Mouse (Mus musculus): ENCODE measurements at regions not wholly inside any gene's neighbourhood (a gene's known extent, or its start where the extent isn't known, plus 50 kb on each side); places are given as distances from the start of the nearest gene placed in this dataset.

GRCm38 (mm10) chr15:27013906-27014658 is 118.7 kb upstream of the Fbxl7 start:
- DNase-seq (ENCODE audit: low spot score): no peak
- Histone ChIP-seq H3K27ac (ENCODE audit: low read depth) (no peak overlapping the region), H3K4me2 (ENCODE audit: low read depth, low read length) (no peak overlapping the region), H3K9ac (replicated peaks; ENCODE audit: low read depth, low read length) (no peak overlapping the region), H3K36me3 (replicated peaks; ENCODE audit: control insufficient read depth, insufficient read depth, low read length) (no peaks in the 10 kb centered on the region), H3K4me3 (ENCODE audit: low read depth, low read length) (no peak overlapping the region), H3K4me1 (ENCODE audit: control insufficient read depth, insufficient read depth) (0 out of 2 replicates have a peak, but pooled peaks cover 1% of the 10 kb centered on the region), H3K27me3 (ENCODE audit: control insufficient read depth, insufficient read depth, low read length) (no peaks in the 10 kb centered on the region), H3K9me3 (replicated peaks; ENCODE audit: control insufficient read depth, low read length) (no peaks in the 10 kb centered on the region)
- WGBS: 63% methylated on average over 4 of the region's 4 CpGs
- no peak for TF ChIP-seq CTCF (IDR thresholded peaks at IDR 0.05; ENCODE audit: low read depth)
- no peak for TF ChIP-seq EP300 (IDR thresholded peaks at IDR 0.05; ENCODE audit: low read depth)
- no peak for ATAC-seq (ENCODE audit: insufficient read depth, low read depth)

- no peak overlapping the region for H3K4me3 ChIP-seq (ENCODE audit: low read depth, low read length)
- no peak overlapping the region for H3K4me2 ChIP-seq (ENCODE audit: low read depth, low read length)
- DNase-seq (ENCODE audit: low spot score) (no peak), ATAC-seq (ENCODE audit: insufficient read depth, low read depth) (no peak)
- WGBS: 30% methylated on average over 1 of the region's 1 CpGs
- H3K27ac ChIP-seq (ENCODE audit: low read depth): no peak overlapping the region
- no peak overlapping the region for H3K9ac ChIP-seq (replicated peaks; ENCODE audit: low read depth, low read length)
- H3K36me3 ChIP-seq (replicated peaks; ENCODE audit: control insufficient read depth, insufficient read depth, low read length): no peaks in the 10 kb centered on the region
- H3K9me3 ChIP-seq (replicated peaks; ENCODE audit: control insufficient read depth, low read length): no peaks in the 10 kb centered on the region
- TF ChIP-seq CTCF (IDR thresholded peaks at IDR 0.05; ENCODE audit: low read depth): no peak
- TF ChIP-seq EP300 (IDR thresholded peaks at IDR 0.05; ENCODE audit: low read depth): no peak
- no peaks in the 10 kb centered on the region for H3K27me3 ChIP-seq (ENCODE audit: control insufficient read depth, insufficient read depth, low read length)
- no peaks in the 10 kb centered on the region for H3K4me1 ChIP-seq (ENCODE audit: control insufficient read depth, insufficient read depth)
These were observed 119.2 kb upstream of the Fbxl7 start for GRCm38 (mm10) chr15:27014659-27014974.

- H3K9me3 ChIP-seq (replicated peaks; ENCODE audit: control insufficient read depth, low read length): no peaks in the 10 kb centered on the region
- H3K4me1 ChIP-seq (ENCODE audit: control insufficient read depth, insufficient read depth): no peaks in the 10 kb centered on the region
- no peaks in the 10 kb centered on the region for H3K36me3 ChIP-seq (replicated peaks; ENCODE audit: control insufficient read depth, insufficient read depth, low read length)
- no peak for DNase-seq (ENCODE audit: low spot score)
- no peaks in the 10 kb centered on the region for H3K27me3 ChIP-seq (ENCODE audit: control insufficient read depth, insufficient read depth, low read length)
- ATAC-seq (ENCODE audit: insufficient read depth, low read depth): no peak
- no peak overlapping the region for H3K27ac ChIP-seq (ENCODE audit: low read depth)
- no peak overlapping the region for H3K4me2 ChIP-seq (ENCODE audit: low read depth, low read length)
- no peak overlapping the region for H3K4me3 ChIP-seq (ENCODE audit: low read depth, low read length)
- TF ChIP-seq CTCF (IDR thresholded peaks at IDR 0.05; ENCODE audit: low read depth) (no peak), EP300 (IDR thresholded peaks at IDR 0.05; ENCODE audit: low read depth) (no peak)
- H3K9ac ChIP-seq (replicated peaks; ENCODE audit: low read depth, low read length): no peak overlapping the region
- WGBS: 64% methylated on average over 5 of the region's 5 CpGs
These were observed 125.1 kb upstream of the Fbxl7 start for GRCm38 (mm10) chr15:27020471-27020870.

GRCm38 (mm10) chr15:27033261-27033660 is 137.9 kb upstream of the Fbxl7 start:
- no peak overlapping the region for H3K4me2 ChIP-seq (ENCODE audit: low read depth, low read length)
- H3K9me3 ChIP-seq (replicated peaks; ENCODE audit: control insufficient read depth, low read length): no peaks in the 10 kb centered on the region
- 78% methylated on average over 2 of the region's 2 CpGs for WGBS
- no peaks in the 10 kb centered on the region for H3K27me3 ChIP-seq (ENCODE audit: control insufficient read depth, insufficient read depth, low read length)
- no peak overlapping the region for H3K9ac ChIP-seq (replicated peaks; ENCODE audit: low read depth, low read length)
- no peak overlapping the region for H3K4me3 ChIP-seq (ENCODE audit: low read depth, low read length)
- no peak for DNase-seq (ENCODE audit: low spot score)
- H3K4me1 ChIP-seq (ENCODE audit: control insufficient read depth, insufficient read depth): no peaks in the 10 kb centered on the region
- no peaks in the 10 kb centered on the region for H3K36me3 ChIP-seq (replicated peaks; ENCODE audit: control insufficient read depth, insufficient read depth, low read length)
- no peak for ATAC-seq (ENCODE audit: insufficient read depth, low read depth)
- TF ChIP-seq CTCF (IDR thresholded peaks at IDR 0.05; ENCODE audit: low read depth) (no peak), EP300 (IDR thresholded peaks at IDR 0.05; ENCODE audit: low read depth) (no peak)
- H3K27ac ChIP-seq (ENCODE audit: low read depth): no peak overlapping the region

GRCm38 (mm10) chr15:27043788-27044187 is 148.4 kb upstream of the Fbxl7 start:
- 67% methylated on average over 4 of the region's 4 CpGs for WGBS
- Histone ChIP-seq H3K27me3 (ENCODE audit: control insufficient read depth, insufficient read depth, low read length) (no peaks in the 10 kb centered on the region), H3K4me3 (ENCODE audit: low read depth, low read length) (no peak overlapping the region), H3K9me3 (replicated peaks; ENCODE audit: control insufficient read depth, low read length) (no peaks in the 10 kb centered on the region), H3K9ac (replicated peaks; ENCODE audit: low read depth, low read length) (no peak overlapping the region), H3K36me3 (replicated peaks; ENCODE audit: control insufficient read depth, insufficient read depth, low read length) (no peaks in the 10 kb centered on the region), H3K27ac (ENCODE audit: low read depth) (no peak overlapping the region), H3K4me2 (ENCODE audit: low read depth, low read length) (no peak overlapping the region), H3K4me1 (ENCODE audit: control insufficient read depth, insufficient read depth) (no peaks in the 10 kb centered on the region)
- no peak for ATAC-seq (ENCODE audit: insufficient read depth, low read depth)
- no peak for DNase-seq (ENCODE audit: low spot score)
- no peak for TF ChIP-seq CTCF (IDR thresholded peaks at IDR 0.05; ENCODE audit: low read depth)
- TF ChIP-seq EP300 (IDR thresholded peaks at IDR 0.05; ENCODE audit: low read depth): no peak

GRCm38 (mm10) chr15:27050673-27051072 is 155.3 kb upstream of the Fbxl7 start:
- H3K27ac ChIP-seq (ENCODE audit: low read depth): no peak overlapping the region
- no peak for DNase-seq (ENCODE audit: low spot score)
- no peak overlapping the region for H3K4me2 ChIP-seq (ENCODE audit: low read depth, low read length)
- no peaks in the 10 kb centered on the region for H3K9me3 ChIP-seq (replicated peaks; ENCODE audit: control insufficient read depth, low read length)
- ATAC-seq (ENCODE audit: insufficient read depth, low read depth): no peak
- H3K27me3 ChIP-seq (ENCODE audit: control insufficient read depth, insufficient read depth, low read length): no peaks in the 10 kb centered on the region
- 73% methylated on average over 2 of the region's 2 CpGs for WGBS
- no peak overlapping the region for H3K4me3 ChIP-seq (ENCODE audit: low read depth, low read length)
- H3K4me1 ChIP-seq (ENCODE audit: control insufficient read depth, insufficient read depth): no peaks in the 10 kb centered on the region
- TF ChIP-seq CTCF (IDR thresholded peaks at IDR 0.05; ENCODE audit: low read depth) (no peak), EP300 (IDR thresholded peaks at IDR 0.05; ENCODE audit: low read depth) (no peak)
- H3K9ac ChIP-seq (replicated peaks; ENCODE audit: low read depth, low read length): no peak overlapping the region
- H3K36me3 ChIP-seq (replicated peaks; ENCODE audit: control insufficient read depth, insufficient read depth, low read length): no peaks in the 10 kb centered on the region

Data from heart, postnatal 0 days (tissue).